Mouse (Mus musculus): Measurements from ENCODE around the gene Chaf1a. TPM values are rescaled to one million over a fixed set of nuclear protein-coding genes. Genes with fewer than 3 reads are reported as not detected.
"Not testable (repeated sequence)": the region's sequence is repeated elsewhere in the genome, so short reads cannot be mapped to it uniquely, and the experiment has no call there.

Chaf1a gene
- polyA plus RNA-seq, 1 experiment from 2014 or later = 24.0 TPM

GRCm38 (mm10) chr17:56051369-56051768 is 11.1 kb downstream of the Chaf1a start:
- Histone ChIP-seq H3K9ac (ENCODE audit: low read length) (no peak overlapping the region), H3K27me3 (ENCODE audit: control insufficient read depth, insufficient read depth, low read depth, low read length) (no peaks in the 10 kb centered on the region), H3K4me2 (ENCODE audit: low read depth, low read length) (no peak overlapping the region), H3K4me1 (replicated peaks; ENCODE audit: control insufficient read depth, insufficient read depth, low read length) (no peaks in the 10 kb centered on the region), H3K9me3 (ENCODE audit: control insufficient read depth, low read length) (no peaks in the 10 kb centered on the region), H3K36me3 (ENCODE audit: control insufficient read depth, insufficient read depth, low read length) (peaks cover 41% of the 10 kb centered on the region), H3K27ac (ENCODE audit: low read length) (no peak overlapping the region), H3K4me3 (ENCODE audit: low read length) (no peak overlapping the region)
- no peak for ATAC-seq (ENCODE audit: low read depth)
- 69% methylated on average over 5 of the region's 5 CpGs for WGBS

DNA sequence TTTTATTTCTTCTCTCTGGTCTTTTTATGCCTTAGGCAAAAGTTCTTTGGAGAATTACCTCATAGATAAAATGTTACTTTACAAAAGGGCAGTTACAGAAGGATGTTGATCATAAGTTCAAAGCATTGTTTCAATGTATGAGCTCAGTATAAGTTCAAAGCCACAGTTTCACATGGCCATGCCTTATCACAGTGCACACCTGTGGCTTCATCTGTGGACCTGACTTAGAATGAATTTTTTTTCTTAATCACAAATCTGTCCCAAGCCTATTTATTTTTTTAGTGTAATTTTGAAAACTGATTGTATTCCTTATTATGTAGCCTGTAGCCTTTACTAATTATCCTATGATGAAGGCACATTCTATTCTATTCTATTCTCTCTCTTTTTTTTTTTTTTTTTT is 14.7 kb downstream of the Chaf1a start:
- Histone ChIP-seq H3K36me3 (ENCODE audit: control insufficient read depth, insufficient read depth, low read length) (peaks cover 41% of the 10 kb centered on the region), H3K4me1 (replicated peaks; ENCODE audit: control insufficient read depth, insufficient read depth, low read length) (no peaks in the 10 kb centered on the region), H3K27ac (ENCODE audit: low read length) (no peak overlapping the region), H3K9me3 (ENCODE audit: control insufficient read depth, low read length) (no peaks in the 10 kb centered on the region), H3K9ac (ENCODE audit: low read length) (no peak overlapping the region), H3K4me2 (ENCODE audit: low read depth, low read length) (no peak overlapping the region), H3K27me3 (ENCODE audit: control insufficient read depth, insufficient read depth, low read depth, low read length) (no peaks in the 10 kb centered on the region), H3K4me3 (ENCODE audit: low read length) (no peak overlapping the region)
- ATAC-seq (ENCODE audit: low read depth) = no peak

- H3K4me1 ChIP-seq (replicated peaks; ENCODE audit: control insufficient read depth, insufficient read depth, low read length) = no peaks in the 10 kb centered on the region
- ATAC-seq (ENCODE audit: low read depth) = no peak
- H3K4me2 ChIP-seq (ENCODE audit: low read depth, low read length) = no peak overlapping the region
- peaks cover 49% of the 10 kb centered on the region for H3K36me3 ChIP-seq (ENCODE audit: control insufficient read depth, insufficient read depth, low read length)
- H3K9ac ChIP-seq (ENCODE audit: low read length) = no peak overlapping the region
- H3K27me3 ChIP-seq (ENCODE audit: control insufficient read depth, insufficient read depth, low read depth, low read length) = no peaks in the 10 kb centered on the region
- H3K4me3 ChIP-seq (ENCODE audit: low read length) = no peak overlapping the region
- WGBS = 62% methylated on average over 4 of the region's 4 CpGs
- H3K9me3 ChIP-seq (ENCODE audit: control insufficient read depth, low read length) = no peaks in the 10 kb centered on the region
- H3K27ac ChIP-seq (ENCODE audit: low read length) = no peak overlapping the region
Observed at GRCm38 (mm10) chr17:56055945-56056678, 15.9 kb downstream of the Chaf1a start.

DNA sequence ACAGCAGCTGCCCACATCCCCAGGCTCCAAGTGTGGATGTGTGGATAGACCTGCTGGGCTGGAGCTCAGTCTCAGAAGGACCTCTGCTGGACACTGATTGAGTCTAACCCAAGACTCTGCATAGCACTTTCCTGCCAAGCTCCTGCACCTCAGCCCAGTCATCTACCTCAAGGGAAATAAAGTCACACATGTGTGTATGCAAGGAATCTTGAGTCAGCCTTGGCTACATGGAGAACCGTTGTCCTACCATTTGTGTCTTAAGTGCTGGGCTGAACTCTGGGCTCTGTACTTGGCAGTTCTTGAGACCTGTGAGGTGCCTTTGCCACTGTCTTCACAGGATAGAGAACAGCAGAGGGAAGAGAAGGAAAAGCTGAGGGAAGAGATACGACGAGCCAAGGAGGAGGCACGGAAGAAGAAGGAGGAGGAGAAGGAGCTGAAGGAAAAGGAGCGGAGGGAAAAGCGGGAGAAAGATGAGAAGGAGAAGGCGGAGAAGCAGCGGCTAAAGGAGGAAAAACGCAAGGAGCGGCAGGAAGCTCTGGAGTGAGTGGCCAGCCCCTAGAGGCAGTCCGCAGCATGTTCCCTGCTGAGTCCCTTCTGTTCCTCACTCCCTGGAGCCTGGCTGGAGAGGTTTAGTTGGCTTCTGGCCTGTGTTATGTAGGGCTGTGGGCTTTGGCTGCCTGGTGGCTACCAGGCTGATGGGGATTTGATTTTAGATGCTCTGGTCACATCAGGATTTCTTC is 17.3 kb downstream of the Chaf1a start:
- no peaks in the 10 kb centered on the region for H3K27me3 ChIP-seq (ENCODE audit: control insufficient read depth, insufficient read depth, low read depth, low read length)
- H3K27ac ChIP-seq (ENCODE audit: low read length) = no peak overlapping the region
- no peaks in the 10 kb centered on the region for H3K9me3 ChIP-seq (ENCODE audit: control insufficient read depth, low read length)
- 82% methylated on average over 11 of the region's 11 CpGs for WGBS
- H3K36me3 ChIP-seq (ENCODE audit: control insufficient read depth, insufficient read depth, low read length) = peaks cover 55% of the 10 kb centered on the region
- H3K4me3 ChIP-seq (ENCODE audit: low read length) = no peak overlapping the region
- H3K4me2 ChIP-seq (ENCODE audit: low read depth, low read length) = no peak overlapping the region
- no peak for ATAC-seq (ENCODE audit: low read depth)
- no peak overlapping the region for H3K9ac ChIP-seq (ENCODE audit: low read length)
- no peaks in the 10 kb centered on the region for H3K4me1 ChIP-seq (replicated peaks; ENCODE audit: control insufficient read depth, insufficient read depth, low read length)

DNA sequence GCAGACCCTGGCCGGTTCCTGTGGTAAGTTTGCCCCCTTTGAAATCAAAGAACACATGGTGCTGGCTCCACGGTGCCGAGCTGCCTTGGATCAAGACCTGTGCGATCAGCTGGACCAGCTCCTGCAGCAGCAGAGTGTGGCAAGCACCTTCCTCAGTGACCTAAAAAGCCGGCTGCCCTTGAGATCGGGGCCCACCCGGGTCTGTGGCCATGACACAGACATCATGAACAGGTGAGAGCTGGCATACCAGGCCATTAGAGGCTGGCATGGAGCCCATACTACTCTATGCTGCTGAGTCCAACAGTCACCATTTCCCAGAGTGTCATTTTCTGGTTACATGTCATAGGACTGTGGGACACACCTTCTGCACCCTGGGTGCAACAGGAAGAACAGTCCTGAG is 21.8 kb downstream of the Chaf1a start:
- Histone ChIP-seq H3K4me2 (ENCODE audit: low read depth, low read length) (no peak overlapping the region), H3K27me3 (ENCODE audit: control insufficient read depth, insufficient read depth, low read depth, low read length) (no peaks in the 10 kb centered on the region), H3K36me3 (ENCODE audit: control insufficient read depth, insufficient read depth, low read length) (peaks cover 80% of the 10 kb centered on the region), H3K9me3 (ENCODE audit: control insufficient read depth, low read length) (no peaks in the 10 kb centered on the region), H3K4me3 (ENCODE audit: low read length) (no peak overlapping the region), H3K9ac (ENCODE audit: low read length) (no peak overlapping the region), H3K4me1 (replicated peaks; ENCODE audit: control insufficient read depth, insufficient read depth, low read length) (no peaks in the 10 kb centered on the region), H3K27ac (ENCODE audit: low read length) (no peak overlapping the region)
- ATAC-seq (ENCODE audit: low read depth) = no peak
- WGBS = 91% methylated on average over 7 of the region's 7 CpGs

DNA sequence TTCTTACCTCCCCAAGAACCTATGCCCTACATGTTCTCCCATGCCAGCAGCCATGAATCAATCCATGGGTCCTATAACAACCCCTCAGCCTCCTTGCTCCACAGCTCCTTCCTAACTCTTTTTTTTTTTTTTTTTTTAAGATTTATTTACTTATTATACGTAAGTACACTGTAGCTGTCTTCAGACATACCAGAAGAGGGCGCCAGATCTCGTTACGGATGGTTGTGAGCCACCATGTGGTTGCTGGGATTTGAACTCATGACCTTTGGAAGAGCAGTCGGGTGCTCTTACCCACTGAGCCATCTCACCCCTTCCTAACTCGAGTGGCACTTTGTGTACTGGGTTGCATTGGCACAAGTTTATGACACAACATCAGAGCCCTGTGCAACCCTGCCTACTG is 25.5 kb downstream of the Chaf1a start:
- H3K4me2 ChIP-seq (ENCODE audit: low read depth, low read length); H3K9me3 ChIP-seq (ENCODE audit: control insufficient read depth, low read length); H3K27me3 ChIP-seq (ENCODE audit: control insufficient read depth, insufficient read depth, low read depth, low read length); H3K4me1 ChIP-seq (replicated peaks; ENCODE audit: control insufficient read depth, insufficient read depth, low read length); H3K9ac ChIP-seq (ENCODE audit: low read length); H3K4me3 ChIP-seq (ENCODE audit: low read length); H3K27ac ChIP-seq (ENCODE audit: low read length); ATAC-seq (ENCODE audit: low read depth): not testable (repeated sequence)
- 73% methylated on average over 6 of the region's 6 CpGs for WGBS
- H3K36me3 ChIP-seq (ENCODE audit: control insufficient read depth, insufficient read depth, low read length) = peaks cover 93% of the 10 kb centered on the region

DNA sequence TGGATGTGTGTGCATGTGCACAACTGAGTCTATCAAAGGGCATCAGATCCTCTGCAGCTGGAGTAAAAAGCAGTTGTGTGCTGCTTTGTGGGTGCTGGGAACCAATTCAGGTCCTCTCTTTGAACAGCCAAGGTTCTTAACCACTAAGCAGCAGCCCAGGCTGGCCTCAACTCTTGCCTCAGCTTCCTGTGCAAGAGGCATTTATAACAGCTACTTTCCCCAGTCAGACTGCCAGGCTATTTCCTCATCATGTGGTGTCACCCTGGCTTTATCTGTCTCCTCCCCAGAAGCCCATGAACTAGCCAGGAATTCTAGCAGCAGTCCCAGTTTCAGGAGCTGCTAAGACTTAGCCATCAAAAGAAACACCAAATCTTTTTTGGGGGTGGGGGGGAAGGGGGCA is 26.2 kb downstream of the Chaf1a start:
- no peak overlapping the region for H3K4me3 ChIP-seq (ENCODE audit: low read length)
- H3K4me1 ChIP-seq (replicated peaks; ENCODE audit: control insufficient read depth, insufficient read depth, low read length) = no peaks in the 10 kb centered on the region
- H3K9me3 ChIP-seq (ENCODE audit: control insufficient read depth, low read length) = no peaks in the 10 kb centered on the region
- no peak overlapping the region for H3K4me2 ChIP-seq (ENCODE audit: low read depth, low read length)
- ATAC-seq (ENCODE audit: low read depth) = no peak
- no peak overlapping the region for H3K9ac ChIP-seq (ENCODE audit: low read length)
- H3K27ac ChIP-seq (ENCODE audit: low read length) = no peak overlapping the region
- no peaks in the 10 kb centered on the region for H3K27me3 ChIP-seq (ENCODE audit: control insufficient read depth, insufficient read depth, low read depth, low read length)
- peaks cover 92% of the 10 kb centered on the region for H3K36me3 ChIP-seq (ENCODE audit: control insufficient read depth, insufficient read depth, low read length)

DNA sequence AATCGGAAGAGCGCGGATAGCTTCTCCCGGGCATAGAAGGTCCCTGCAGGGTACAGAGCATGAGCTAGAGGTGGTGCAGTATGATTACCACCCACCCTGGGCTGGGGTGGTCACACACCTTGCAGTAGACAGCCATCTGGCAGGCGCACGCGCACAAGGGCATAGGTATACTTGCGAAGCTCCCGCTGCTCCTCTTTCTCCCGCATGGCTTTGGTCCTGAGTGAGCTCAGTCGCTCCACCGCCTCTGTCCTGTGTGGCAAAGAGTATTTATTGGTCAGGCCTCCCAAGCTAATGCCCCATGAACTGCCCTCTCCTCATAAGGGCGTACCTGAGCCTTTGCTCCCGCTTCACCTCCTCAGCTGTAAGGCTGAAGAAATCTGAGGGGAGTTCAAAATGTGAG is 28.8 kb downstream of the Chaf1a start:
- no peak for ATAC-seq (ENCODE audit: low read depth)
- Histone ChIP-seq H3K4me3 (ENCODE audit: low read length) (no peak overlapping the region), H3K27me3 (ENCODE audit: control insufficient read depth, insufficient read depth, low read depth, low read length) (no peaks in the 10 kb centered on the region), H3K4me2 (ENCODE audit: low read depth, low read length) (no peak overlapping the region), H3K9me3 (ENCODE audit: control insufficient read depth, low read length) (no peaks in the 10 kb centered on the region), H3K4me1 (replicated peaks; ENCODE audit: control insufficient read depth, insufficient read depth, low read length) (peaks cover 4% of the 10 kb centered on the region; the same call in 1 of the 2 replicates), H3K27ac (ENCODE audit: low read length) (no peak overlapping the region), H3K36me3 (ENCODE audit: control insufficient read depth, insufficient read depth, low read length) (peaks cover 71% of the 10 kb centered on the region), H3K9ac (ENCODE audit: low read length) (no peak overlapping the region)
- WGBS = 92% methylated on average over 14 of the region's 14 CpGs

- H3K4me2 ChIP-seq (ENCODE audit: low read depth, low read length) = no peak overlapping the region
- H3K4me1 ChIP-seq (replicated peaks; ENCODE audit: control insufficient read depth, insufficient read depth, low read length) = peaks cover 13% of the 10 kb centered on the region
- no peaks in the 10 kb centered on the region for H3K27me3 ChIP-seq (ENCODE audit: control insufficient read depth, insufficient read depth, low read depth, low read length)
- no peak overlapping the region for H3K9ac ChIP-seq (ENCODE audit: low read length)
- no peak for ATAC-seq (ENCODE audit: low read depth)
- H3K9me3 ChIP-seq (ENCODE audit: control insufficient read depth, low read length) = no peaks in the 10 kb centered on the region
- H3K4me3 ChIP-seq (ENCODE audit: low read length) = no peak overlapping the region
- no peak overlapping the region for H3K27ac ChIP-seq (ENCODE audit: low read length)
- H3K36me3 ChIP-seq (ENCODE audit: control insufficient read depth, insufficient read depth, low read length) = peaks cover 53% of the 10 kb centered on the region
Observed at GRCm38 (mm10) chr17:56071126-56071525, 30.9 kb downstream of the Chaf1a start.
